Mouse (Mus musculus): Measurements from ENCODE around the gene B2m. TPM values are rescaled to one million over a fixed set of nuclear protein-coding genes. Genes with fewer than 3 reads are reported as not detected.

The B2m gene
- total and polyA plus RNA-seq, 3 experiments = 29.6 to 2,007 (median 996) TPM

- H3K27me3 ChIP-seq (ENCODE audit: insufficient read depth, low read length) = no peaks in the 10 kb centered on the region
- H3K4me1 ChIP-seq (ENCODE audit: insufficient read depth, low read depth, low read length) = peaks cover 15% of the 10 kb centered on the region
- no peaks in the 10 kb centered on the region for H3K36me3 ChIP-seq (replicated peaks)
- ATAC-seq (ENCODE audit: extremely low read depth, insufficient number of reproducible peaks, low FRiP score, poor library complexity, severe bottlenecking) (peak; percentile 72), DNase-seq (ENCODE audit: low spot score) (no peak)
- no peak overlapping the region for H3K4me3 ChIP-seq (ENCODE audit: low read depth, low read length)
- H3K9me3 ChIP-seq (replicated peaks) = no peaks in the 10 kb centered on the region
- no peak for TF ChIP-seq GATA2 (IDR thresholded peaks at IDR 0.05; ENCODE audit: borderline replicate concordance, low read depth, low read length)
- TF ChIP-seq POLR2AphosphoS5 (IDR thresholded peaks at IDR 0.05; ENCODE audit: insufficient replicate concordance, low read depth, low read length) = no peak
- no peak for TF ChIP-seq GATA1 (IDR thresholded peaks at IDR 0.05; ENCODE audit: borderline replicate concordance, low read length)
- TF ChIP-seq TAL1 (conservative IDR thresholded peaks at IDR 0.05; ENCODE audit: low read depth, low read length) = 0 out of 2 replicates have a peak, but pooled peaks have one; percentile 7
Observed at GRCm38 (mm10) chr2:122191849-122192248, 44.4 kb downstream of the B2m start.

- no peak overlapping the region for H3K4me3 ChIP-seq (ENCODE audit: low read depth, low read length)
- DNase-seq (ENCODE audit: low spot score) = no peak
- H3K27me3 ChIP-seq (ENCODE audit: insufficient read depth, low read length) = no peaks in the 10 kb centered on the region
- TF ChIP-seq GATA2 (IDR thresholded peaks at IDR 0.05; ENCODE audit: borderline replicate concordance, low read depth, low read length) = no peak
- no peak for TF ChIP-seq CTCF (IDR thresholded peaks at IDR 0.05; ENCODE audit: low read depth, low read length)
- no peak for TF ChIP-seq POLR2AphosphoS5 (IDR thresholded peaks at IDR 0.05; ENCODE audit: insufficient replicate concordance, low read depth, low read length)
- no peak for TF ChIP-seq TAL1 (conservative IDR thresholded peaks at IDR 0.05; ENCODE audit: low read depth, low read length)
- no peak for TF ChIP-seq GATA1 (IDR thresholded peaks at IDR 0.05; ENCODE audit: borderline replicate concordance, low read length)
- H3K36me3 ChIP-seq (replicated peaks) = no peaks in the 10 kb centered on the region
- H3K4me1 ChIP-seq (ENCODE audit: insufficient read depth, low read depth, low read length) = peaks cover 25% of the 10 kb centered on the region
- no peak for ATAC-seq (ENCODE audit: extremely low read depth, insufficient number of reproducible peaks, low FRiP score, poor library complexity, severe bottlenecking)
- no peaks in the 10 kb centered on the region for H3K9me3 ChIP-seq (replicated peaks)
Observed at GRCm38 (mm10) chr2:122194509-122194929, 47.0 kb downstream of the B2m start.

GRCm38 (mm10) chr2:122201501-122201900 is 54.0 kb downstream of the B2m start:
- Histone ChIP-seq H3K4me1 (ENCODE audit: insufficient read depth, low read depth, low read length) (peaks cover 11% of the 10 kb centered on the region), H3K9me3 (replicated peaks) (no peaks in the 10 kb centered on the region), H3K27me3 (ENCODE audit: insufficient read depth, low read length) (no peaks in the 10 kb centered on the region), H3K36me3 (replicated peaks) (no peaks in the 10 kb centered on the region), H3K4me3 (ENCODE audit: low read depth, low read length) (no peak overlapping the region)
- TF ChIP-seq POLR2AphosphoS5 (IDR thresholded peaks at IDR 0.05; ENCODE audit: insufficient replicate concordance, low read depth, low read length) (no peak), CTCF (IDR thresholded peaks at IDR 0.05; ENCODE audit: low read depth, low read length) (no peak), TAL1 (conservative IDR thresholded peaks at IDR 0.05; ENCODE audit: low read depth, low read length) (no peak), GATA1 (IDR thresholded peaks at IDR 0.05; ENCODE audit: borderline replicate concordance, low read length) (no peak), GATA2 (IDR thresholded peaks at IDR 0.05; ENCODE audit: borderline replicate concordance, low read depth, low read length) (no peak)
- no peak for DNase-seq (ENCODE audit: low spot score)
- no peak for ATAC-seq (ENCODE audit: extremely low read depth, insufficient number of reproducible peaks, low FRiP score, poor library complexity, severe bottlenecking)

Other genes starting within 250 kb of the B2m start
- gene Ctdspl2, start 191.7 kb upstream of the B2m start, total RNA-seq (2014; fragmentation: Nextera tagmentation) = 107 and 137 TPM in 2 replicates
- gene Ctdspl2, start 191.7 kb upstream of the B2m start, total RNA-seq (2017) = 75.4 and 79.1 TPM in 2 replicates
- gene Ctdspl2, start 191.7 kb upstream of the B2m start, polyA plus RNA-seq (2012) = 3.7 and 5.3 TPM in 2 replicates
- not detected in 2 replicates for gene Mageb3, start 191.6 kb upstream of the B2m start, total RNA-seq (2014; fragmentation: Nextera tagmentation)
- gene Mageb3, start 191.6 kb upstream of the B2m start, total RNA-seq (2017) = 0.27 and 0.29 TPM in 2 replicates
- 0.03 TPM in 1 of 2 replicates, not detected in the other for gene Mageb3, start 191.6 kb upstream of the B2m start, polyA plus RNA-seq (2012)
- gene Eif3j1, start 119.1 kb upstream of the B2m start, total RNA-seq (2014; fragmentation: Nextera tagmentation) = 23.0 and 27.0 TPM in 2 replicates
- gene Eif3j1, start 119.1 kb upstream of the B2m start, total RNA-seq (2017) = 8.4 and 9.5 TPM in 2 replicates
- 35.5 and 95.2 TPM in 2 replicates for gene Eif3j1, start 119.1 kb upstream of the B2m start, polyA plus RNA-seq (2012)
- 10.4 and 15.5 TPM in 2 replicates for gene Spg11, start 29.3 kb upstream of the B2m start, total RNA-seq (2014; fragmentation: Nextera tagmentation)
- 9.9 and 10.7 TPM in 2 replicates for gene Spg11, start 29.3 kb upstream of the B2m start, total RNA-seq (2017)
- 1.1 TPM in 2 replicates for gene Spg11, start 29.3 kb upstream of the B2m start, polyA plus RNA-seq (2012)
- gene Trim69, start 13.0 kb downstream of the B2m start, total RNA-seq (2014; fragmentation: Nextera tagmentation) = not detected in 2 replicates
- gene Trim69, start 13.0 kb downstream of the B2m start, total RNA-seq (2017) = not detected in 2 replicates
- not detected in 2 replicates for gene Trim69, start 13.0 kb downstream of the B2m start, polyA plus RNA-seq (2012)
- gene Patl2, start 38.5 kb downstream of the B2m start, total RNA-seq (2014; fragmentation: Nextera tagmentation) = 1.1 and 1.9 TPM in 2 replicates
- gene Patl2, start 38.5 kb downstream of the B2m start, total RNA-seq (2017) = 13.7 and 14.5 TPM in 2 replicates
- 0.04 and 0.09 TPM in 2 replicates for gene Patl2, start 38.5 kb downstream of the B2m start, polyA plus RNA-seq (2012)
- not detected in 2 replicates for gene Terb2, start 38.6 kb downstream of the B2m start, total RNA-seq (2014; fragmentation: Nextera tagmentation)
- gene Terb2, start 38.6 kb downstream of the B2m start, total RNA-seq (2017) = not detected in 2 replicates
- gene Terb2, start 38.6 kb downstream of the B2m start, polyA plus RNA-seq (2012) = not detected in 2 replicates
- 211 and 213 TPM in 2 replicates for gene Sord, start 87.1 kb downstream of the B2m start, total RNA-seq (2014; fragmentation: Nextera tagmentation)
- 230 and 241 TPM in 2 replicates for gene Sord, start 87.1 kb downstream of the B2m start, total RNA-seq (2017)
- gene Sord, start 87.1 kb downstream of the B2m start, polyA plus RNA-seq (2012) = 91.7 and 102 TPM in 2 replicates
- gene Duox2, start 150.8 kb downstream of the B2m start, total RNA-seq (2014; fragmentation: Nextera tagmentation) = not detected in 2 replicates
- 0.16 TPM in 1 of 2 replicates, not detected in the other for gene Duox2, start 150.8 kb downstream of the B2m start, total RNA-seq (2017)
- not detected in 2 replicates for gene Duox2, start 150.8 kb downstream of the B2m start, polyA plus RNA-seq (2012)
- gene Duoxa2, start 151.2 kb downstream of the B2m start, total RNA-seq (2014; fragmentation: Nextera tagmentation) = not detected in 2 replicates
- 0.16 TPM in 1 of 2 replicates, not detected in the other for gene Duoxa2, start 151.2 kb downstream of the B2m start, total RNA-seq (2017)
- gene Duoxa2, start 151.2 kb downstream of the B2m start, polyA plus RNA-seq (2012) = not detected in 2 replicates
- gene Duoxa1, start 166.0 kb downstream of the B2m start, total RNA-seq (2014; fragmentation: Nextera tagmentation) = not detected in 2 replicates
- gene Duoxa1, start 166.0 kb downstream of the B2m start, total RNA-seq (2017) = 0.11 TPM in 1 of 2 replicates, not detected in the other
- gene Duoxa1, start 166.0 kb downstream of the B2m start, polyA plus RNA-seq (2012) = not detected in 2 replicates
- not detected in 2 replicates for gene Duox1, start 168.0 kb downstream of the B2m start, total RNA-seq (2014; fragmentation: Nextera tagmentation)
- gene Duox1, start 168.0 kb downstream of the B2m start, total RNA-seq (2017) = not detected in 2 replicates
- gene Duox1, start 168.0 kb downstream of the B2m start, polyA plus RNA-seq (2012) = not detected in 2 replicates
- not detected in 2 replicates for gene Shf, start 221.5 kb downstream of the B2m start, total RNA-seq (2014; fragmentation: Nextera tagmentation)
- 0.22 and 0.35 TPM in 2 replicates for gene Shf, start 221.5 kb downstream of the B2m start, total RNA-seq (2017)
- gene Shf, start 221.5 kb downstream of the B2m start, polyA plus RNA-seq (2012) = 0.27 and 0.54 TPM in 2 replicates

Measured in G1E (cell line).